Mouse (Mus musculus) embryo, embryonic 10.5 days (tissue): Measurements from ENCODE around the gene AU021092.
A peak's percentile ranks its signal among the peaks of the same experiment; 100 is the strongest.

ENCODE experiments used
- DNase-seq: peaks from one replicate; pipeline ENCODE4 v3.0.0-alpha.2; 2015; ENCODE audit warnings: low spot score

The AU021092 gene

DNA sequence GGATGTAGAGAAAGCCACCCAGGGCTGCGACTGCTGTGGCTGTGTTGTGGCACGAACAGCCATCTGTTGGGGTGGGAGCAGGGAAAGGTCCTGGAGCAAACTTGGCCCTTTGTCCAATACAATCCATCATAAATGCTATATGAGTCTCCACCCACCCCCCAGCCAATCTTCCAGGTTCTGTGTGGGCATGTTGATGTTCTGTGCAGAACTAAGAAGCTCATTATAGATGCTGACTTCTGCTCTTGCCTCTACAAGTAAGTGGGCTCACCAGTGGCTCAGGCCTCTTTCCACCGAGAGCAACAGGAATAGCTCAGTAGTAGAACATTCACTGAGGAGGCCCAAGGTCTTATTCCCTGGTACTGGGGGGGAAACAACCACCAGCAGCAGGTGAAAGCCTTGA, 9.9 kb downstream of the AU021092 start:
- no peak for DNase-seq

GRCm38 (mm10) chr16:5210365-5210764, 11.7 kb downstream of the AU021092 start:
- no peak for DNase-seq

- no peak for DNase-seq
These were observed 16.0 kb downstream of the AU021092 start for GRCm38 (mm10) chr16:5206051-5206450.

- DNase-seq, result no peak
These were observed 16.6 kb downstream of the AU021092 start for GRCm38 (mm10) chr16:5205431-5205970.

GRCm38 (mm10) chr16:5203668-5204433, 18.2 kb downstream of the AU021092 start, which contains the start of gene Nagpa:
Nagpa (minus strand) TSS chr16:5204012.
- peak; percentile 93 for DNase-seq

- peak; percentile 3 for DNase-seq
These were observed 18.9 kb downstream of the AU021092 start for GRCm38 (mm10) chr16:5203200-5203599.

GRCm38 (mm10) chr16:5202681-5203080, 19.4 kb downstream of the AU021092 start:
- DNase-seq, result peak; percentile 74

- DNase-seq, result peak; percentile 83
These were observed 27.0 kb downstream of the AU021092 start for GRCm38 (mm10) chr16:5195080-5195479.

DNA sequence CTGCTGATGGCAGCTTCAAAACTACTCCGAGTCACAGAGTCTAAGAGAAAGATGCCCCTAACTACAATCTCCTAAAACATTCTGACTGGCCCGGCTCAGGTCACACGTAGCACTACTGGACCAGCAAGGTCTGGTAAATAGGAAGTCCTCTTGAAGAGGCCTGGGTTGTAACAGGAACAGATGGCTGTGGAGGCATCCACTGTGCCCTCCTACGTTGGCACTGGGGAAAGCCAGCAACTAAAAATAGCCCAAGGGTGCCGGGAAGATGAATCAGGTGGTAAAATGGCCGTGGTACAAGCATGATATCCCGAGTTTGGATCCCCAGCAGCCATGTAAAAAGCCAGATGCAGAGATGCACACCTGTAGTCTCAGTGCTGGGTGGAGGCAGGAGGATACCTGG, 35.9 kb downstream of the AU021092 start:
- DNase-seq, result no peak

DNA sequence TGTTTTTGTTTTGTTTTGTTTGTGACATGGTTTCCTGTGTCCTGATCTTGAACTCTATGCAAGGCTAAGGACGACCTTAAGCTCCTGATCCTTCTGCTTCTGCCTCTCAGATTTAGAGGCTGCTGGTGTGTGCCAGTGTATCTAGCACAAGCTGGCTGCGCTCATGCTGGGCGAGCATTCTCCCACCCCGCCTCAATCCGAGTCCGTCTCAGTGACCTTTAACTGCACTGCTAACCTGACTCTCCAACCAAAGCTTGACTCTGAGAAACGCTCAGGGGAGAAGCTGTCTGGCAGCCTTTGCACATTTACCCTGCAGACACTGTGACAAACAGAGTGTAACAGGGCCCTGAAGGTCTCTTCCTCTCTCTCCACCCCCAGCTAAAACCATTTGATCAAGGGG, 36.4 kb downstream of the AU021092 start:
- no peak for DNase-seq

- no peak for DNase-seq
These were observed 37.1 kb downstream of the AU021092 start for GRCm38 (mm10) chr16:5184956-5185355.

DNA sequence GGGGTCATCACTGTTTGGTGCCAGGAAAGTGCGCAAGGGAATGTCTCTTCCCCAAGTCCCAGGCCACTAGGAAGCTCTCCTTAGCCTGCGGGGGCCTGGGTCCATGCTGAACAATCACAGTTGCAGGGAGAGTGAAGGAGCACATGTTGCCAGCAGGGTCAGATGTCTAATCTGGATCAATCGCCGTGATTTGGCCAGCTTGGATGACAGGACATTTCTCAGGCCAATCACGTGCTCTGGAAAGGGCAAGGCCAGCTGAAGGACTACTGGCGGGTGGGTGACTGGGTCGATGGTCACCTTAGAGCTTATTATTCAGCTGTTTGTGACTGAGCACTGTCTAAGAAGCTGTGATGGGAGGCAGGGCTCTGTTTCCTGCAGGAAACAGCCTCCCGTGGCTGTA, 38.0 kb downstream of the AU021092 start:
- DNase-seq, result no peak

- DNase-seq, result no peak
These were observed 38.7 kb downstream of the AU021092 start for GRCm38 (mm10) chr16:5183310-5183975.

GRCm38 (mm10) chr16:5172636-5173035, 49.5 kb downstream of the AU021092 start:
- DNase-seq, result no peak

- DNase-seq, result no peak
These were observed 53.3 kb downstream of the AU021092 start for GRCm38 (mm10) chr16:5168829-5169228.

DNA sequence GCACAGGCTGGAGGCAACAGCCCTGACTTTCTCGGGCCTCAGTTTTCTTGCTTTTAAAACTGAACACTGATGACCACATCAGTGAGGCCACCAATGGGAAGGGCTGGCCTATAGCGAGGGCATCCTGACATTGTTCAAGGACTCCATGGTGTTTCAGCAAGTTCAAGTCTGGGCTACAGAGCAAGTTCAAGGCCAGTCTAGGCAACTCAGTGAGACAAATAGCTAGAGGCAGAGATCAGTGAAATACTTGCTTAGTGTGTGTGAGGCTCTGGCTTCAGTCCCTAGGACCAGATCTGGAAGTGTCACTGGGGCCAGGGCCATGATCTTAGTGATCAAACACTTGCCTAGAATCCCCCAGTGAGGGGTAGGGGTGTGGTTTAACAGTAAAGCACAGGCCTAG, 54.1 kb downstream of the AU021092 start:
- no peak for DNase-seq

DNA sequence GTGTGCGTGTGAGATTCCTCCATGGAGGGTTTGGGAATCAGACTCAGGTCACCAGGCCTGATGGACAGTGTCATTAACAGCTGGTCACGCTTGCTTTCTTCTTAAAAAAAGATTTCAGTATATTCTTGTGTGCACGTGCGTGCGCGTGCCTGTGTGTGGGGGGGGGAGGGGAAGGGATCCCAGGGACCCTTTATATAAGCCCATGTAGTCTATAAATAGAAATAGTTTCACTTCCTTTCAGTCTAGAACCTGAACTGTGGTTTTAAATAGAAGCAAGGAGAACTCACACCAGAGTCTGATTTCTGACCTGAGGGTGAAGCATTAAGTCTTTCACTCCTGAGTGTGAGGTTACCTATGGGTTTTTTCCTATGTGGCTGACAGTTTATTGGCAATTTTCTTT, 57.8 kb downstream of the AU021092 start:
- no peak for DNase-seq
